18 mouse cellular contexts compared by ENCODE assay signal in the genomic region with DNA sequence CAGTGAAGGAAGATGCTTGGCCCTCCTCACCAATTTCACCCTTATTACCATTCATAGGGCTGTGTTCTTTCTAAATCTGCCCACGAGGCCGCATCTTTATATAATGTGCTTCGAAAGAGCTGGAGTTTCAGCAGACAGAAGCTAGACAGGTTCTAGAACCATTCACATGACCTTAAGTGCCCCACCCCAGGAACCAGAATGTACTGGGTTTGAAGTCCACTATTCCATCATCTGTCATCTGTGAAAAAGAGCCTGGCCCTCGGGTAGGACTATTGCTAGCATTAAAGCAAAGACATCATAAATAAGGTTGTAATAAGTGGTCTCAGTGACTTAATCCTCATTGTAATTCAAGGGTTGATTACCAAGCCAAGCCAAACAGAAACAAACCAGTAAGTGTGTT.
"Had no signal": no experiment of that assay in that cellular context is flagged by ENCODE, and none has a peak within 500 bp of the region (broad histone marks: within the 10 kb centered on the region; RNA-seq: fewer than 3 reads in every experiment).

No protein-coding gene starts in this region.

- H3K27me3 ChIP-seq: neural tube, embryonic 13.5 days; neural tube, embryonic 15.5 days had no signal

- H3K4me2 ChIP-seq: lung, embryonic 14.5 days; midbrain, embryonic 12.5 days; neural tube, embryonic 13.5 days; neural tube, embryonic 15.5 days had no signal

- ATAC-seq: midbrain, embryonic 16.5 days had no signal

- DNase-seq: lung, adult 18-20 months; lung, embryonic 14.5 days; lung, postnatal 10 days; midbrain, embryonic 14.5 days; retina, postnatal 1 day; right cerebral cortex, adult 18-20 months; right cerebral cortex, postnatal 25 days; right cerebral cortex, postnatal 4 days; spleen, adult 18-20 months; thymus, adult 18-20 months; thymus, postnatal 14 days; thymus, postnatal 36 days had no signal

- H3K9me3 ChIP-seq: midbrain, embryonic 10.5 days; midbrain, embryonic 12.5 days; neural tube, embryonic 13.5 days; neural tube, embryonic 15.5 days had no signal

- H3K9ac ChIP-seq: lung, embryonic 14.5 days; midbrain, embryonic 12.5 days; neural tube, embryonic 13.5 days; neural tube, embryonic 15.5 days had no signal

- H3K27ac ChIP-seq: midbrain, embryonic 10.5 days; midbrain, embryonic 12.5 days; neural tube, embryonic 13.5 days; neural tube, embryonic 15.5 days had no signal

- H3K36me3 ChIP-seq: midbrain, embryonic 10.5 days; midbrain, embryonic 12.5 days; neural tube, embryonic 13.5 days; neural tube, embryonic 15.5 days had no signal

- H3K4me3 ChIP-seq: midbrain, embryonic 10.5 days; midbrain, embryonic 12.5 days; myocyte; neural tube, embryonic 13.5 days; neural tube, embryonic 15.5 days had no signal
